Mouse (Mus musculus) right cerebral cortex, postnatal 36 days (tissue): Measurements from ENCODE around the gene Chp2.
"Not testable (repeated sequence)": the region's sequence is repeated elsewhere in the genome, so short reads cannot be mapped to it uniquely, and the experiment has no call there.

Experiments
- DNase-seq, 2 experiments: peaks; one replicate each; pipeline ENCODE4 v3.0.0; 2022; ENCODE audit warnings: low spot score in 2 of 2, mixed read lengths in 1 of 2

The Chp2 gene

DNA sequence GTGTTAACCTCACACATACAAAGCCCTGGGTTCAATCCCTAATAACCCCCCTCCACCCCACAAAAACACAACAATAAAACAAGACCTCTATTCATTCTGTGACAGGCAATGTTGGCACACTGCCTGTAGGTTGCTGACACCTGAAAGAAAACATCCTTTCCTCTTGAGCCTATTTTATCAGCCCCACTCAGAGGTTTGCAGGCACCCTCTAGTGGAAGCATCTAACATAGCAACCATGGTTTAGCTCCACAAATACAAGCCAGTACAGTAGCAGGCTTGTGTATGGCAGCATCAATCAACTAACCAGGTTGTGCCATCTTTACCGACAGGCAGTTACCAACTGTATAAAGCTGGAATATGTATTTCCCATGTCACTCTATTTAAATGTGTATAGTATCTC lies 23.0 kb downstream of the Chp2 start:
- peak in 1 of 2 experiments; percentile 21 for DNase-seq

DNA sequence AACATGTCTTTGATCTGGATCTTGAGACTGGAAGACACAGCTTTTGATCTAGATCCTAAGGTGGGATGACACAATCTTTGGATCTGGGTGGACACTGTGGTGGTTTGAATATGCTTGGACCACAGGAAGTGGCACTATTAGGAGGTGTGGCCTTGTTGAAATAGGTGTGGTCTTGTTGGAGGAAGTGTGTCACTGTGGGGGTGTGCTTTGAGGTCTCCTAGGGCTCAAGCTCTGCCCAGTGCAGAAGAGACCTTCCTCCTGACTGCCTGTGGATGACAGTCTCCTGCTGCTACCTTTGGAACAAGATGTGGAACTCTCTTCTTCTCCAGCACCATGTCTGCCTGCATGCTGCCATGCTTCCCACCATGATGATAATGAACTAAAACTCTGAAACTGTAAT lies 23.4 kb downstream of the Chp2 start:
- not testable (repeated sequence) for DNase-seq

DNA sequence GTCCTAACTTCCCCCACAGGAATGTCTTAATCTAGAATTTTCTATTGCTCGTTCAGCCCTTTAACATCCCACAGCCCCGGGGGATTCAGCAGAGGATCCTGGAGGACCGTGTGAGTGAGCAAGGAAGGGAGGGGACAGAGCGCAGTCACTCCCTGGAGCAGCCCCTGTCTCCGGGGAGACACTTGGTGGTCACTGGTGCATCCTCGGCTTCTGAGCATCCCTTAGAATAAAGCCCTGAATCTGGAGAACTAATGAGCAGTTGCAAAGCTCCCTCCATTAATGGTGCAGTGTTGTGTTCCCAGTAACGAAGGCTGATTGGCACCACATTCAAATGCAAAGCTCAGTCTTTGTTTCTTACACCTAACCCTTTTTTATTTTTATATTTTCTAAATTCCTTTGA lies 24.9 kb downstream of the Chp2 start:
- no peak for DNase-seq

DNA sequence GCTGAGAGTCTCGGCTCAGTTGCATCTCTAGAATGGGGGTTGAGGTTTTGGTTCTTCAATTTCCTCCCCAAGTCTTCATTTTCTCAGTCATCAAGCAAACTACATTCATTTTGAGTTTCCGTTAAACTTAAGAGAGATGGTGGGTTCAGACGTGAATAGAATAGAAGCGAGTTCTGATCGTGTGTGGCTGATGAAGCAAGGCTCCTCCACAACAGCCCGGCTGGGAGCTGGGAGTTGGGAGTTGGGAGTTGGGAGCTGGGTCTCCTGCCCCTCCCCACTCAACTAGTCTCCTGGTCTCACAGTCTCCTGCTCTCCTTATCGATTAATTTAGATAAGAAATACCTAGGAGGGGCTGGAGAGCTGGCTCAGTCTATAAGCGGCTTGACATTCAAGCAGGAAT lies 25.3 kb downstream of the Chp2 start:
- no peak for DNase-seq

DNA sequence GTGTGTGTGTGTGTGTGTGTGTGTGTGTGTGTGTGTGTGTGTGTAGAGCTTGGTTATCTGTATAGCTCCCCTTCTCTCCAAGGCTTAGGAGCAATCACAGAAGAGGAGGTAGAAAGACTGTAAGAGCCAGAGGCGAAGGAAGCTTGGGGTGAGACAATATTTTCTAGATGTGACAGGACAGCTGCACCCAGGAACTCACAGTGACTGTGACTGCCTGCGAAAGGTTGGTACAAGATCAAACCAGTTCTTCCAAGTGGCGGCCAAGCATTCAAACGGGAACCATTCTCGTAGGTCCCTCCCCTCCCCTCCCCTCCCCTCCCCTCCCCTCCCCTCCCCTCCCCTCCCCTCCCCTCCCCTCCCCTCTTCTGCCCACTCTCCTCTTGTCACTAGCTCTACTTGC lies 26.7 kb downstream of the Chp2 start:
- no peak for DNase-seq

DNA sequence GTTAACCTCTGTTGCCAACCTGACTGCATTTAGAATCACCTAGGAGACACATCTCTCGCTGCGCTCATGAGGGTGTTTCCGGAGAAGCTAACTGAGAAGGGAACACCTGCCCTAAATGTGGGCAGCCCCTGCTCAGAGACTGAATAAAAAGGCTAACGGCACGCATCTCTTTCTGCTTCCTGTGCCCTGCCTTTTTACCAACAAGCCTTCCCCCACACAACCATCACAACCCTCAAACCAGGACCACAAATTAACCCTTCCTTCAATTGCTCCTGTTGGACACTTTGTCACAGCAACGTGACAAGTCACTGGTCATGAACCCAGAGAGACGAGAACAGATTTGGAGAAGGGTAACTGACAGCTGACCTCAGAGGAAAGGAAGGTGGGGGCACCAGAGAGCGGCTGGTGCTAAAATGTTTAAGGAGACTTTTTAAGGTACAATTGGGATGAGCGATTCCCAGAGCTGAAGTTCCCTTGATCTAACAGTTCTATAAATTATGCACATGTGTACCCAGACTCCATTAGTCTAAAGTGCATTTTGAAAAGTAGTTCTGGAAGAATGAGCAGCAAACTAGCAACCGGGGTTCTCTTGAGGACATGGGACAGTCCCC lies 28.1 kb downstream of the Chp2 start:
- no peak for DNase-seq

DNA sequence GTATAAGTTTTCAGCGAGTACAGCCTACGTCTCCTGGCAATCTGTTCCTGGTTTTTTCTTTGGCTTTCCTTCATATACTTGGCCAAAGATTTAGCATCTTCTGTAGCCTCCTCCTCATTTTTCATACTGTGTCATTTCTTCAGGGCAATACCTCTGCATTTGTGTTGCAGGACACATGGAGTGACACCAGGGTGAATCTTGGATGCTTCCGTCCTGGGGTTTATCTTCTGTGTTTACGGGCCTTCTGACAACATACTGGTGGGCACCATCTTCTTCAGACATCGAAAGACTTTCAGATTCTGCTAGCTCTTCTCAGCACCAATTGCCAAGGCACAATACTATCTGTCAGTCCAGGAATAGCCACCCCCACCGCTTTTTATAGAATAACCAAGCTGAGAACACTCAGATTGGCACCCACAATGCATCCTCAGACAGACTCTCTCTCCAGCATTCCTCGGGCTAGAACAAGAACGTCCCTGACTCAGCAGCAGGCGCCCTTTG lies 30.1 kb downstream of the Chp2 start:
- DNase-seq, result peak; percentile 43 to 58

DNA sequence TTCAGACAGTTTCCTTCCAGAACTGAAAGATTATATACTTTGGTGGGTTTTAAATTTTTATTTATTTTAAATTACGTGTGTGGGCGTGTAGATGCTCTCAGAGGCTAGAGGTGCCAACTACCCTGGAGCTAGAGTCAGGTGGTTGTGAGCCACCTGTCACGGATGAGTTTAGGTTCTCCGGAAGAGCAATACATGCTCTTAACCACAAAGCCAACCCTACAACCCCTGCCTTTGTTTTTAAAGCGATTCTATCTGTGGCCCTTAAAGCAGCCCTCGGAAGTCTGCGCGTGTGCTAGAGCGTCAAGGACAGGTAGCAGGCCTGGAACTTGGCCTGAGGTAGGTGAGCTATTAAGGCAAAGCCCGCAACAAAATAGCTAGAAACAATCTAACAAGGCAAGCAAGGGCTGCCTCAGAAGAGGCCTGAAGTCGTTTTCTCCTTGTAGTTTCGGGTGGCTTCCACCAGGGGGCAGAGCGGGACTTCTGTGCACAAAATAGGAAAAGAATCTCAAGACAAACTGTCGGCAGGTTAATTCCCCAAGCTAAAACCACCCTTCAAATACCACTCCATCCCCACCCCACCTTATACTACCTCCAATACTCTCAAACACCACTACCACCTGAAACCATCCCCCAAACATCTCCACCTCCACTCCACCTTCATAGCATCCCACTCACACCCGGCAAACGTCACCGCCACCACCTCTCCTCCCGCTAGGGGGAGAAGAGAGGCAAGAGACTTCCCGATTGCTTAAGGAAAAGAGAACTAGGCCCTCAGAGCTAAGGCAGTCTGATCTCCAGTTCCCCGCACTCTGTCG lies 32.1 kb downstream of the Chp2 start:
- peak; percentile 59 to 73 for DNase-seq

DNA sequence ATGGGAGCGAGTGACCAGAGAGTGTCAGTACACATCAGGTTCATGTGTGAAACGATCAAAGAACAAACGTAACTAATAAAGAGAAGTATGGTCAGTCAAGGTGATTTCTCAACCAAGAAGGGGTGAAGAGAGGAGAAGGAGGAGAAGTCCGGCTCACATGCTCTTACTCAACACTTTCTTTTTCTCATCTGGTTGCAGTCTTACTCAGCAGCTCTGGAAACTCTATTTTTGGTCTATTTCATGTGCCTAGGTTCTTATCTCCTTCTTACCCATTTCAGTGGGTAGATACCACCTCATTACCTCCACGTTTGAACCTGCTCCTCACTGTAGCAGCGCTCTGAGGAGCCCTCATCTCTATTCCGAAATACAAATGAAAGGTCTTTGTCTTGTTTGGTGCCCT lies 37.4 kb downstream of the Chp2 start:
- DNase-seq, result no peak

DNA sequence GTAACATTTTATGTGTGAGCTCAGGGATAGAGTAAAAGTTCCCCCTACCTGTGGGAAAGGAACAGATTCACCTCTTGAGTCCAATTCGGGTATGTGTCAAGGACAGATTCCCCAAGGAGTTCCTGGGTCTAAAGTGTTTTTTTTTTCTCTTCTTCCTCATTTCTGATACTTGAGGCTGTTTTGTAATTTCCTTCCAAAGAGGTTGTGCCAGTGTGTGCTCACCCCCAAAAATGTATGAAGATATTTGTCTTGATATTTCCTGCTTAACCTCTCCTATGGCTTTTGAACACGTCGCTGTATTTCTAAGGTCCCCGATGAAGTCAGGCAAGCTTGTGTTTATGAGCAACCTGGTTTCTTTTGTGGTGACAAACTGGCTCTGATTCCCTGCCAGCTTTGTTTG lies 39.2 kb downstream of the Chp2 start:
- DNase-seq, result no peak

DNA sequence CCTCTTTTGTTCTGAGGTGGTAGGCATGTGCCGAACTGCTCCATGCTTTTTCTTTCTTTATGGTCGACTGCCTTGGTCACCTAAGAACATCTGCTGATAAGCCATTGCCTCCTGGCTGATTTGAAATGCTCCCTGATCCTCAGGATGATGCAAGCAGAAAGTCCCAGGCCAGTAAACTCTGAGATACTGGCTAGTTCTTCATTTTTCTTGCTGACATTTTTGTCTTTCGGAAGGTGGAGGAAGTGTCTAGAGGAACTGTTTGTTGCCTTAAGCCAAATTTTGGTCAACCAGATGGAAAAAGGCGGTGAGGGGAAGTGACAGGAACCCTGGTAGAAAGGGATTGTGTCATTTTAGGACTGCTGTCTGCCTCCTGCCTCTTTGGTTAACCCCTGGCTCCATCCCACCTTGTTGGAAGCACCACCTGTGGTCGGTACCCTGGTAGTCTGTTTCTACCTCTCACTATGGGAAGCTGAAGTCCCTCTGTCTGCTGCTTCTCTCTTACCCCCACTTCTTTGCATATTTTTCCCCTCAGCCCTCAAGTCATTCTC lies 40.8 kb downstream of the Chp2 start:
- DNase-seq, result no peak

DNA sequence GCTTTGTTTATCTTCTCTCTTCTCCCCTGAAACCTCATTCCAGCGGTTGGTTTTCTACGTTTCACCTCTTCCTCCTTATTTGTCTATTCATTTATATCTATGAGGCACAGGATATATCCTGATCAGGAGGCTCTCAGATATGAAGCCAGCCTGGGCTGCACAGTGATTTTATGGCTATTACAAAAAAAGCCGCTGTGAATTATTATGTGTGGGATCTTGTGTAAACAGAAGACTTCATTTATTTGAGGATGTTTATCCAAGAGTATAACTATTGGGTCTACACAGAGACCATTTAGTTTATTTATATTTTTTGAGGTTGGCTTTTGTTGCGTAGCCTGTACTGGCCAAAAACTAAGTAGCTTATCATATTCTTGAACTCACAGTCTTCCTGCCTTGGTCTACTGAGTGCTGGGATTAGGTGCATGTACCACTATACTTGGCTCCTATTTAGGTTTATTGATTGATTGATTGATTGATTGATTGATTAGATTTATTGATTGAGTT lies 49.7 kb downstream of the Chp2 start:
- DNase-seq, result no peak

DNA sequence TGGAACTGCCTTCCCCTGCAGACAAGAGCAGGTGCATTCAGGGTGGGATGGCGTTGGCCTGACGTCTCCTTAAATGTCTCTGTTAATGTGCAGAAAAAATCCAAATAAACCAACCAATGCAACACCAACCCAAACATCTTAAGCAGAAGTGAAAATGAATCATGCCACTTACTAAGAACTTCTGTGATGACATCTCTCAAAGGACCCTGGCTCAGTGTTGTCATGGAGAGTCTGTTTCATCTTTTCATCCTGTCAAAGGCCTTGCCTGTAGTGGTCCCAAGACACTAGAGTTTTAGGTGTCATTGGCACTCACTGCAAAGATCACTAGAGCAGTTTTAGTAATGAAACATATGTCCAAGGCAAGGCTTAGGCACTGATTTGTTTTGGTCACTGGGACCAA lies 53.0 kb downstream of the Chp2 start:
- no peak for DNase-seq
